Mouse (Mus musculus) liver, adult 2 months (tissue): ENCODE data around the gene Dgat2. TPM values are rescaled to one million over a fixed set of nuclear protein-coding genes. Genes with fewer than 3 reads are reported as not detected.
A peak's percentile ranks its signal among the peaks of the same experiment; 100 is the strongest.

ENCODE experiments used
- DNase-seq: peaks from one replicate; pipeline ENCODE4 v3.0.0-alpha.2; 2011; ENCODE audit warnings: low read depth, low spot score; ENCODE audit errors: extremely low read depth
- H3K27ac ChIP-seq: fragments of 200-500 bp; replicated peaks from 2 replicates; pipeline ENCODE4 v1.5.1; 2012; ENCODE audit warnings: low read depth, mild to moderate bottlenecking, control low read depth, inconsistent platforms, low read length; ENCODE audit not compliant: insufficient read depth
- H3K27me3 ChIP-seq: fragments of 200-500 bp; 2 replicates; pipeline ENCODE4 v1.6.1; 2012; ENCODE audit warnings: mild to moderate bottlenecking, moderate library complexity, low read length, inconsistent platforms; ENCODE audit not compliant: control insufficient read depth, insufficient read depth
- H3K36me3 ChIP-seq: fragments of 200-500 bp; 2 replicates; pipeline ENCODE4 v1.6.1; 2012; ENCODE audit warnings: low read length, inconsistent platforms; ENCODE audit not compliant: control insufficient read depth, insufficient read depth
- H3K4me1 ChIP-seq: fragments of 200-500 bp; 2 replicates; pipeline ENCODE4 v1.6.1; 2011; ENCODE audit warnings: low read length; ENCODE audit not compliant: control insufficient read depth, insufficient read depth
- H3K4me3 ChIP-seq: fragments of 200-500 bp; 2 replicates; pipeline ENCODE4 v1.5.1; 2011; ENCODE audit warnings: low read depth, mild to moderate bottlenecking, control low read depth, low read length, moderate library complexity; ENCODE audit not compliant: insufficient read depth
- H3K79me2 ChIP-seq: fragments of 200-500 bp; 2 replicates; pipeline ENCODE4 v1.6.1; 2012; ENCODE audit warnings: inconsistent platforms, mild to moderate bottlenecking, low read length, moderate library complexity; ENCODE audit not compliant: control insufficient read depth, insufficient read depth
- H3K9ac ChIP-seq: fragments of 200-500 bp; 2 replicates; pipeline ENCODE4 v1.6.1; 2012; ENCODE audit warnings: low read depth, mild to moderate bottlenecking, control low read depth, inconsistent platforms, low read length
- CTCF ChIP-seq: fragments of 200-500 bp; IDR thresholded peaks from 2 replicates; pipeline ENCODE4 v1.5.1; 2011; ENCODE audit warnings: low read depth, low read length, control low read depth
- POLR2A ChIP-seq: fragments of 200-500 bp; IDR thresholded peaks from 2 replicates; pipeline ENCODE4 v1.6.1; 2011; ENCODE audit warnings: low read length, control low read depth; ENCODE audit not compliant: insufficient read depth; ENCODE audit errors: extremely low read depth
- WGBS: fragments of 180-500 bp; shearing (Covaris S2); methylation state at CpG from one replicate; pipeline ENCODE4 v1.1.7; 2018; 5-methylcytosine and 5-hydroxymethylcytosine counted together
- polyA plus RNA-seq: library from polyadenylated mRNA; depleted of rRNA; stranded (reverse); fragments of >200 nt; gene quantifications from 2 replicates; pipeline ENCODE4 v1.2.3, GENCODE M21; 2012
- total RNA-seq: library from RNA; depleted of rRNA; stranded (reverse); fragments of >200 nt; gene quantifications from 2 replicates; pipeline ENCODE4 v1.2.3, GENCODE M21; 2014

The Dgat2 gene
- total and polyA plus RNA-seq, 2 experiments: 464 to 610 TPM

DNA sequence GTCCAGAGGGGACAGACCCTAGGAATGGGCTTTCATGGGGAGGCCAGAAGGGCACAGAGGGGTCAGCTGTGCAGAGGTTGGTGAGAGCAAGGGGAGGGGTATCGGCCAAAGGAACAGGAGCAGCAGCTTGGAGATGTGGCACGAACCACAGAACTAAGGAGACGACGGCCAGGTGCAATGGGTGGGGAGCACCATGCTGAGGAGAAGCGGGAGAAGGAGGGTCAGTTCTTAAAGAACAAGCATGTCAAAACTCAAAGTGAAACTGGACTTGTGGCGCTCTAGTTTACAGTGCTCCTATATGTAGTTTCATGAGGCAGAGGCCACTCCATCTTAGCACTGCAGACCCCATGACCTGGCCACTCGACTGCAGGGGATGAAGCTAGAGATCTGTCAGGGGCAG is 35.0 kb downstream of the Dgat2 start:
- H3K79me2 ChIP-seq: no peaks in the 10 kb centered on the region
- no peaks in the 10 kb centered on the region for H3K27me3 ChIP-seq
- H3K9ac ChIP-seq: no peak overlapping the region
- H3K4me1 ChIP-seq: peaks cover 7% of the 10 kb centered on the region; the same call in 1 of the 2 replicates
- no peak for DNase-seq
- no peak overlapping the region for H3K4me3 ChIP-seq
- 96% methylated on average over 7 of the region's 7 CpGs for WGBS
- no peaks in the 10 kb centered on the region for H3K36me3 ChIP-seq
- TF ChIP-seq POLR2A (no peak), CTCF (no peak)
- H3K27ac ChIP-seq: peak overlapping the region; percentile 18; the same call in 1 of the 2 replicates

DNA sequence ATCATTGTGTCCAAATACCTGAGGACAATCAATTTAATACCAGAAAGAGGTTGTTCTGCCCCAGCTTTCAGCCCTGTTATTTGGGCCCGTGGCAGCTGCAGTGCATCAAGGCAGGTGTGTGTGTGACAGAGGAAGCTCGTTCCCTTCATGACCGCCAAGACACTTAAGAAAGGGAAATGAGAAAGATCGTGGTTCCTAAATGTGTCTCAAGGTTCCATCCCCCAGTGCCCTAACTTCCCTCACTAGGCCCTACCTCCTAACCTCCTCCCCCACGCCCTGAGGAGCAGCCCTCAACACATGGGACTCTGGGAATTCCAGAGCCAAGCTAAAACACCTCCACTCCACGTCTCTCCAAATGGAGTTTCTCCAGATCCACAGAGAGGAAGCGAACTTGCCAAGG is 35.6 kb downstream of the Dgat2 start:
- Histone ChIP-seq H3K4me3 (no peak overlapping the region), H3K79me2 (no peaks in the 10 kb centered on the region), H3K9ac (no peak overlapping the region), H3K36me3 (no peaks in the 10 kb centered on the region), H3K4me1 (peaks cover 7% of the 10 kb centered on the region; the same call in 1 of the 2 replicates), H3K27me3 (no peaks in the 10 kb centered on the region), H3K27ac (peak overlapping the region; percentile 18; the same call in 1 of the 2 replicates)
- peak; percentile 36 for DNase-seq
- WGBS: 84% methylated on average over 7 of the region's 7 CpGs
- no peak for TF ChIP-seq POLR2A
- no peak for TF ChIP-seq CTCF

GRCm38 (mm10) chr7:99146011-99146410 is 36.5 kb downstream of the Dgat2 start:
- TF ChIP-seq POLR2A (no peak), CTCF (no peak)
- H3K4me3 ChIP-seq: no peak overlapping the region
- peaks cover 9% of the 10 kb centered on the region; the same call in 1 of the 2 replicates for H3K4me1 ChIP-seq
- WGBS: 17% methylated on average over 7 of the region's 7 CpGs
- DNase-seq: peak; percentile 57
- no peaks in the 10 kb centered on the region for H3K36me3 ChIP-seq
- no peaks in the 10 kb centered on the region for H3K79me2 ChIP-seq
- H3K27me3 ChIP-seq: no peaks in the 10 kb centered on the region
- H3K9ac ChIP-seq: no peak overlapping the region
- H3K27ac ChIP-seq: no peak overlapping the region

DNA sequence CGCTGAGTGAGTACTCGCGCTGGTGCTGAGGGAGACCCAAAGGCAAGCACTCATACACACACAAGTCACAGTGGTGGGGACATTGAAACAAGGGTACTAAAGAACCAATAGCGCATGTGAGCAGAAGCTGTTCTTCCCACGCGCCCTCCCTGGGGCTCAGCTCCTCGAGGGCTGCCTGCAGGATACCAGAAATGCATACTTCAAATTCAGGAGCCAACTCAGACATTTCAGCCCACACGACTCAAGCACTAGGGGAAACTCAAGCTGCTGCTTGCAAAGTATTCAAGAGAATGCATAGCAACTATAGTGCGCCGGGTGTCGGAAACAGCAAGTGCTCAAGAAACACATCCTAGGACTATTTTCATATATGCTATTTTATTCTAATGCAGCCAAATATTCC is 37.9 kb downstream of the Dgat2 start:
- DNase-seq: no peak
- Histone ChIP-seq H3K27me3 (no peaks in the 10 kb centered on the region), H3K36me3 (no peaks in the 10 kb centered on the region), H3K4me3 (no peak overlapping the region), H3K27ac (no peak overlapping the region), H3K4me1 (peaks cover 9% of the 10 kb centered on the region; the same call in 1 of the 2 replicates), H3K9ac (no peak overlapping the region), H3K79me2 (peaks cover 3% of the 10 kb centered on the region; the same call in 1 of the 2 replicates)
- WGBS: 86% methylated on average over 11 of the region's 11 CpGs
- TF ChIP-seq POLR2A: no peak
- no peak for TF ChIP-seq CTCF

DNA sequence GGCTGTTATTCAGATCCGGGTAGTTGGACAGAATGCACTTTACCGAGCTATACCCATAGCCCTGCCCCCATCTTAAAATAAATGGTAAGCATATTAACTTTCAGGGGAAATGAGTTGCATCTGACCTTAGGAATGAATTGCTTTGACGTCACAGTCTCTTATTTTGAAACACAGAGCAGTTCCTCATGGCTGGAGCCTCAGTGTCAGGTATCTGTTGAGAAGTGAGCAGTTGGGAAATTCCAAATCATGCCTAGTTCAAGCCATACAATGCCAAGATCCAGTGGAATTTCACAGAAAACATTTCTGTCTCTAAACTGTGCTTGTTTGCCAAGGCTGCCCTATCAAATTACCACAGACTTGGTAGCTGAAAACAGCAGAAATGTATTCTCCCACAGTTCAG is 39.3 kb downstream of the Dgat2 start:
- Histone ChIP-seq H3K27me3 (no peaks in the 10 kb centered on the region), H3K79me2 (peaks cover 3% of the 10 kb centered on the region; the same call in 1 of the 2 replicates), H3K9ac (no peak overlapping the region), H3K4me3 (no peak overlapping the region), H3K4me1 (peaks cover 16% of the 10 kb centered on the region), H3K36me3 (no peaks in the 10 kb centered on the region), H3K27ac (no peak overlapping the region)
- TF ChIP-seq POLR2A: no peak
- TF ChIP-seq CTCF: no peak
- WGBS: 73% methylated on average over 3 of the region's 3 CpGs
- DNase-seq: no peak

GRCm38 (mm10) chr7:99141919-99142606 is 40.5 kb downstream of the Dgat2 start:
- 36% methylated on average over 12 of the region's 12 CpGs for WGBS
- no peak for TF ChIP-seq POLR2A
- TF ChIP-seq CTCF: no peak
- Histone ChIP-seq H3K4me1 (peaks cover 20% of the 10 kb centered on the region), H3K36me3 (no peaks in the 10 kb centered on the region), H3K27ac (no peak overlapping the region), H3K79me2 (peaks cover 7% of the 10 kb centered on the region; the same call in 1 of the 2 replicates), H3K4me3 (no peak overlapping the region), H3K9ac (no peak overlapping the region), H3K27me3 (no peaks in the 10 kb centered on the region)
- no peak for DNase-seq
